Mouse (Mus musculus): Measurements from ENCODE around the gene Lyg1. TPM values are rescaled to one million over a fixed set of nuclear protein-coding genes. Genes with fewer than 3 reads are reported as not detected.
"Not testable (repeated sequence)": the region's sequence is repeated elsewhere in the genome, so short reads cannot be mapped to it uniquely, and the experiment has no call there.

Lyg1 gene
- polyA plus RNA-seq, 1 experiment from 2014 or later = not detected

DNA sequence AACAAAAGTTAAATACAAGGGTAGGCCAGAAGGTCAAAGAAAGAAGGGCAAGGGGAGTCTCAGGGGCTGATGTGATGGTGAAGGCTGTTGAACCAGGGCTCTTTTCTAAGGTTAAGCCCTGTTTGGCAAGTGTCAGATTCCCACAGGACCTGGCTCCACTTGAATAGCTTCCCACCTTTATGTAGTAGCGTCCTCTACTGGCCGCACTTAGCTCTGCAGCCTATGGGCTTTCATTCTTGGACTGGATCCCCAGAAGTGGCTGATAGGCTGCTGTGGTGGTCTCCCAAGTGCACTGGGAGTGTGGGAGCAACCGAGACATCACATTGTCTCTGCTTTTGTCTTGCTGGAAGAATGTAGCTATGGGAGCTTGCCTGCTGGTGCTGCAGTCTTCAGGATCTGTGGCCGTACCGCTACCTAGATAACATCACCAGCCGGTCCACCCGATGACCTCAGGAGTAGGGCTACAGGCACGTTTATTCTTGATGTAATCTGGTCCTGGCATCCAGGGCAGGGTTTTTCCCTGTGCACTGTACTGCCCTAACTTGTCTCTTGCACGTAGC lies 28.3 kb upstream of the Lyg1 start:
- 80% methylated on average over 9 of the region's 9 CpGs for WGBS
- H3K4me3 ChIP-seq = no peak overlapping the region
- no peak for ATAC-seq (ENCODE audit: insufficient number of reproducible peaks, insufficient read depth, low FRiP score, low TSS enrichment, low read depth)
- no peaks in the 10 kb centered on the region for H3K27me3 ChIP-seq
- H3K9ac ChIP-seq = no peak overlapping the region
- H3K9me3 ChIP-seq = no peaks in the 10 kb centered on the region
- H3K36me3 ChIP-seq = peaks cover 49% of the 10 kb centered on the region
- H3K4me2 ChIP-seq = no peak overlapping the region
- H3K4me1 ChIP-seq = no peaks in the 10 kb centered on the region
- no peak overlapping the region for H3K27ac ChIP-seq

DNA sequence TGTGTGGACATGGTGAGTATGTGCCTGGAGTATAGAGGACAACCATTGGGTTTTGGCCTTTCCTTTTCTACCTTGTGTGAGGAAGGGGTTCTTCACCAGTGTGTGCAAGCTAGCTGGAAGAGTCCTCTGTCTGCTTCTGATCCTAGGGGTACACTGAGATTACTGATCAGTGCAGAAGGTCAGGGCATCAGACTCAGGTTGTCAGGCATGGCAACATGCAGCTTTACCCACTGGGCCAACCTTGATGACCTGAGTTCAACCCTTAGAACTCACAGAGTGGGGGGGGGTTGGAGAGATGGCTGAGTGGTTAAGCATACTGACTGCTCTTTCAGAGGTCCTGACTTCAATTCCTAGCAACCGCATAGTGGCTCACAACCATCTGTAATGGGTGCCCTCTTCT lies 26.8 kb upstream of the Lyg1 start:
- Histone ChIP-seq H3K9me3 (no peaks in the 10 kb centered on the region), H3K4me2 (no peak overlapping the region), H3K27ac (no peak overlapping the region), H3K4me1 (no peaks in the 10 kb centered on the region), H3K4me3 (no peak overlapping the region), H3K36me3 (peaks cover 36% of the 10 kb centered on the region), H3K27me3 (no peaks in the 10 kb centered on the region), H3K9ac (no peak overlapping the region)
- no peak for ATAC-seq (ENCODE audit: insufficient number of reproducible peaks, insufficient read depth, low FRiP score, low TSS enrichment, low read depth)
- 100% methylated on average over 1 of the region's 1 CpGs for WGBS

DNA sequence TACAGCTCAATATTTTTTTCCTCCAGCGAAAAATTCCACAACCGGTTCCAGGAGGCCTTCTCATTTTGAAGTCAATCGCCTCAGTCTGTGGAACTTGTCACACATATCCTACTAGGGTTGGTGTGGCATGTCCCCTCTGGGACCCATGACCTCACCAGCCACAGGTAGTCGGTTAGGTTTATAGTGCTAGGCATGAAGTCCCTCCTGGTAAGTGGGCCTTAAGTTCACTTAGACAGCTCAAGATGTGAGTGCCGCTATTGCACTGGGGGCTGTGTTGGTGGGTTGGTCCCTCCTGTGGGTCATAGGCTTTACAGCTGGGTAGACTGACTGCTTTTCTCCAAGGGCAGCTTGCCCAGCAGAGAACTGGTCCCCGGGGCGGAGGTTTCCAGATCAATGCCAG lies 19.7 kb upstream of the Lyg1 start:
- ATAC-seq (ENCODE audit: insufficient number of reproducible peaks, insufficient read depth, low FRiP score, low TSS enrichment, low read depth) = no peak
- WGBS = 86% methylated on average over 7 of the region's 7 CpGs
- Histone ChIP-seq H3K4me2 (no peak overlapping the region), H3K4me1 (no peaks in the 10 kb centered on the region), H3K4me3 (no peak overlapping the region), H3K9ac (no peak overlapping the region), H3K9me3 (no peaks in the 10 kb centered on the region), H3K27me3 (no peaks in the 10 kb centered on the region), H3K36me3 (no peaks in the 10 kb centered on the region), H3K27ac (no peak overlapping the region)

DNA sequence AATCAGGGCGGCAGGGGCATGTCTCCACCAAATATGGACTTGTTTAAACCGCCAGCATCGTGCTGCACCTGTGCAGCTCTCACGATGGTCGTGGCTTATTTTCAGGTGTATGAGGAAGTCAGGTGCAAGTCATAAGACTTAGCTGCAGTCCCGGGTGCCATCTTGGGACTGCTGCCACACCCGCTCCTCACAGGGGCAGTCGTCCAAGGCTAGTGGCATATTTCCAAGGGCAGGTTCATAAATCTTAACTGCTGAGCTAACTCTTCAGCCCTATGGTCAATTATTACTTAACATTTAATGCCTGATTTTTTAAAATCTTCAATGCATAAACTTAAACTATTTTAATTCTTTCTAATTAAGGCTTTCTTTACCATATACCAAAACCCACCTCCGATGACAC lies 19.1 kb upstream of the Lyg1 start:
- H3K36me3 ChIP-seq; H3K4me2 ChIP-seq; H3K9ac ChIP-seq; ATAC-seq (ENCODE audit: insufficient number of reproducible peaks, insufficient read depth, low FRiP score, low TSS enrichment, low read depth); H3K4me1 ChIP-seq; H3K9me3 ChIP-seq; H3K27ac ChIP-seq; H3K4me3 ChIP-seq; H3K27me3 ChIP-seq: not testable (repeated sequence)
- WGBS = 73% methylated on average over 9 of the region's 9 CpGs

DNA sequence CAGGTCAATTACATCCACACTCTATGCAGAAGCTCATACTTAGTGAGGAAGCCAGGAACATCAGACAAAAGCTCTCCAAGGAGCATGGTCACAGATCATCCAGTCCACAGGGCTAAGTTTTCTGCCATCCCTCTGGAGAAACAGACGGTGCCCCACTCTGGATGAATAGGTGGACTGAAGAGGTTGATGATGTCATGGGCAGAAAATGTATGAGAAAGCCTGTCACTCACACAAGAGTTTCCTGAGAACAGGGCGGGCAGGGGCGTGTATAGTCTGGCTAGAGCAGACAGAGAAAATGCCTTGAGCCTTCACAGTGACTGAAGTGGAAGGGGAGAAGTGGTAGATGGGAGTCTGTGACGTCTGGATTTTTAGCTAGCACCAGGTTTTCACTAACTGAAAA lies 14.0 kb upstream of the Lyg1 start:
- Histone ChIP-seq H3K9me3 (no peaks in the 10 kb centered on the region), H3K4me1 (no peaks in the 10 kb centered on the region), H3K27ac (no peak overlapping the region), H3K4me2 (no peak overlapping the region), H3K9ac (no peak overlapping the region), H3K27me3 (no peaks in the 10 kb centered on the region), H3K4me3 (no peak overlapping the region), H3K36me3 (no peaks in the 10 kb centered on the region)
- 43% methylated on average over 4 of the region's 4 CpGs for WGBS
- no peak for ATAC-seq (ENCODE audit: insufficient number of reproducible peaks, insufficient read depth, low FRiP score, low TSS enrichment, low read depth)

DNA sequence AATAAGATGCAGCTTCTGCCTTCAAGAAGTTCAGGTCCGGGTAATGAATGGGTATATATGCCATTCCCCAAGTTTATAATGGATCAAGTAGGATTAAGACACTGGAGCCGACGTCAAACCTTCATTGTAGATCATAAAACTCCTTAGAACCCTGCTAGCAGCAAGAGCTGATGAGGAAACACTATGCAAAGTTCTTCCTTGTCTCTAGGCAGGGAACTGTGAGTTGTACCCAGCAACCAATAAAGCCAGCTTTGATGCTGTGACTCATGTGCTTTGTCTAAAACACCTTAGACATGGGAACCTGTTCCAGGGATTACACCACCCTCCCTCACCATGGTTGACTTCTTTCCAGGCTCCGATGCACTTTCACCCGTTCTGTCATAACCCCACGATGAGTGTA lies 11.2 kb upstream of the Lyg1 start:
- H3K36me3 ChIP-seq = no peaks in the 10 kb centered on the region
- ATAC-seq (ENCODE audit: insufficient number of reproducible peaks, insufficient read depth, low FRiP score, low TSS enrichment, low read depth) = no peak
- no peak overlapping the region for H3K4me2 ChIP-seq
- H3K4me1 ChIP-seq = no peaks in the 10 kb centered on the region
- no peaks in the 10 kb centered on the region for H3K9me3 ChIP-seq
- H3K9ac ChIP-seq = no peak overlapping the region
- no peak overlapping the region for H3K4me3 ChIP-seq
- H3K27me3 ChIP-seq = no peaks in the 10 kb centered on the region
- H3K27ac ChIP-seq = no peak overlapping the region
- WGBS = 84% methylated on average over 6 of the region's 6 CpGs

DNA sequence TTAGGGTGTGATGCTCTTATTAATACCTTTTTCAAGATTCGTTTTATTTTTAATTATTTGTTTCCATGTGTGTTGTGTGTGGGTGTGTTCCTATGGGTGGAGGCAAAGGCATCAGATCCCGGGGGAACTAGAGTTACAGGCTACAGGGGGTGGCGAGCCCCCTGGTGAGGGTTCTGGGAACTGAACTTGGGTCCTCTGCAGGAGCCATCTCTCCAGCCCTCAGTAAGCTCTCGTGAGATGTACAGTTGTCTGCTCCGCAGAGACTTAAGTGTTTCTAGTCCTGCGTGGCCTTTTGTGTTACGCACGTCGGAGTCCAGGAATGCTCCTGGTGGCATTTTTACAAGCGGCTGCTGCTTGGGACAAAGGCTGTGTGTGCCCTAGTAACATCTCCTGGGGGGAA lies 8.0 kb upstream of the Lyg1 start:
- WGBS = 60% methylated on average over 10 of the region's 10 CpGs
- Histone ChIP-seq H3K4me1 (no peaks in the 10 kb centered on the region), H3K27ac (no peak overlapping the region), H3K36me3 (no peaks in the 10 kb centered on the region), H3K9ac (no peak overlapping the region), H3K4me3 (no peak overlapping the region), H3K4me2 (no peak overlapping the region), H3K9me3 (no peaks in the 10 kb centered on the region), H3K27me3 (no peaks in the 10 kb centered on the region)
- ATAC-seq (ENCODE audit: insufficient number of reproducible peaks, insufficient read depth, low FRiP score, low TSS enrichment, low read depth) = no peak

DNA sequence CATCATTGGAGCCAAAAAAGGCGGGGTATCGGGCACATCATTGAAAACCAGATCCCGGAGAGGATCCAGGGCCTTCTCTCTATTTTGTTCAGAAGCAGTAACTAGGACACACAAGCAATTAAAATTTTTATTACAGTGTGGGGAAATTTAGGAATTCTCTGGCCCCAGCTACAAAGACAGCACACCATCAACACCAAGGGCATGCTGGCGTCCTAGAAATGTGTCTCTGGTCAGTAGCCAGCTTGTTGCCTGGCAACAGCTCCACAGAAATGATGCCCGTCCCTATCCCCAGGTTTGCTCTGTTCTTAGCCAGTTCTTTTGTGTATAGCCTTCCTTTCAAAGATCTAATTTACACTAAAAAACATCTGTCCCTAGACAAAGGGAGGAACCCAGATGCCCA lies 1.9 kb upstream of the Lyg1 start:
- Histone ChIP-seq H3K9me3 (no peaks in the 10 kb centered on the region), H3K4me1 (no peaks in the 10 kb centered on the region), H3K4me3 (no peak overlapping the region), H3K27ac (no peak overlapping the region), H3K4me2 (no peak overlapping the region), H3K36me3 (no peaks in the 10 kb centered on the region), H3K9ac (no peak overlapping the region), H3K27me3 (0 out of 2 replicates have a peak, but pooled peaks cover 5% of the 10 kb centered on the region)
- no peak for ATAC-seq (ENCODE audit: insufficient number of reproducible peaks, insufficient read depth, low FRiP score, low TSS enrichment, low read depth)
- 73% methylated on average over 5 of the region's 5 CpGs for WGBS

DNA sequence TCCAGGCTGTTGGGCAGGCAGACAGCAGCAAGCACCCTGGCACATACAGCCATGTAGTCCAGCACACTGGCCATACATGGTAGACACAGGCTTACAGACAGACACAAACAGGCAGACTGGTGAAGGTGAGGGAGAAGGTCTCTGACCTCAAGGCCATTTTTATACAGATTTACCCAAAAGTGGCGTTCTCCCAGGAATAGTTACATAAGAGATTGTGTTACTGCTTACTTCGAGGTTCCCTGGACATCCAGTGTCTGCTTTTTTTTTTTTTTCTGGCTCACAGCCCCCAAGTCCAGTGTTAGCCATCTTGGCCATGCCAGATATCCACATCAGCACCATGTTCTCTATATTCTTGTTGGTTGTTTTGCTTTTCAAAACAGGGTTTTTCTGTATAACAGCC lies 957 bp upstream of the Lyg1 start:
- H3K9ac ChIP-seq = no peak overlapping the region
- H3K4me1 ChIP-seq = no peaks in the 10 kb centered on the region
- H3K4me3 ChIP-seq = no peak overlapping the region
- WGBS = 69% methylated on average over 2 of the region's 2 CpGs
- H3K4me2 ChIP-seq = no peak overlapping the region
- H3K9me3 ChIP-seq = no peaks in the 10 kb centered on the region
- no peak overlapping the region for H3K27ac ChIP-seq
- H3K27me3 ChIP-seq = 0 out of 2 replicates have a peak, but pooled peaks cover 5% of the 10 kb centered on the region
- no peaks in the 10 kb centered on the region for H3K36me3 ChIP-seq
- no peak for ATAC-seq (ENCODE audit: insufficient number of reproducible peaks, insufficient read depth, low FRiP score, low TSS enrichment, low read depth)

DNA sequence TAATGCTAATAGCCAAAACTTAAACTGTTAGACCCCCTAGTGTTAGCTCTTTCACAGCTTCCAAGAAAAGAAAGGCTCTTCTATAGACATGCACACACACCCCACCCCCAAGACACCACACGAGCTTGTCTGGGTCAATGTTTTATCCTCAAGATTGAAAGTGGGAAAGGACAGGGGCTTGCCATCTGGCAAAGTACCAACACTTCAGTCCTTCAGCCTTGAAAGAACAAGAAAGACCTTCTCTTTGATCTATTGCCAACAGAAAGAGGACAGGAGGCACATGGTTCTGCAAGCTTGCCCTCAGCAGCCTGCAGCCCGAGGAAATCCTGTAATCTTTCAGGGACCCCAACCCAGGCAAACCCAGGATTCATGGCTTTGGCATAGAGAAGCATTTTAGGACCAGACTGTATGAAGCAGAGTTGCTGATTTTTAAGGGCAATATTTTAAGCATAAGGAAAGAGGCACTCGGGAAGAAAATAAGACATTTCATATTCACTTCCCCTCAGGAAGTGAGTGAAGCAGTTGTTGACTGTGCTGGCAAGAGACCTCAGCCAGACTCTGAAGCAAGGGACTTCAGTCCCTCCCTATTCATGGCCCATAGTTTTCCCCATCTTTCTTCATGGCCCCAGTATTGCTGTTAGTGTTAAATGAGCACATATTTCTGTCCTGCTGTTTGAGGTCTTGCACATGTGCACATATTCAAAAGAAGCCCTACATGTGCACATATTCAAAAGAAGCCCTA lies 698 bp downstream of the Lyg1 start:
- Histone ChIP-seq H3K27me3 (0 out of 2 replicates have a peak, but pooled peaks cover 5% of the 10 kb centered on the region), H3K9me3 (no peaks in the 10 kb centered on the region), H3K36me3 (no peaks in the 10 kb centered on the region), H3K4me2 (no peak overlapping the region), H3K4me3 (no peak overlapping the region), H3K4me1 (no peaks in the 10 kb centered on the region), H3K9ac (no peak overlapping the region), H3K27ac (no peak overlapping the region)
- 41% methylated on average over 3 of the region's 3 CpGs for WGBS
- ATAC-seq (ENCODE audit: insufficient number of reproducible peaks, insufficient read depth, low FRiP score, low TSS enrichment, low read depth) = no peak

DNA sequence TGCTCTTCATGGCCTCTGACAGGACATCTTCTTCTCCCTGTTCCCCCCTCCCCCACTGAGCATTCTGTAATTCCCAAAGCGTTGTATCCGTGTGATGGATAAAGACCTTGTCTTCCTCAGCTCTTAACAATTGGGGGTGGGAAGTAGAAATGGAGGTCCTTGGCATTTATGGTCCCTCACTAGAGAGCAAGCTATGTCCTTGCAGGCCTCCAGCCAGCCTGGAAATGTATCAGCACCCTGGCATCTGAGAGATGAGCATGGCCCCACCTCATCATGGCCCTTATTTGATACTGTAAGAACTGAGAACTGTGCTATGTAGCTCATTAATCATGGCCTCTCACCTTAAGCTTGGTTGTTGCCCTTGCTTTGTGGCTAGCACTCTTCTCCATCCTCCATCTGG lies 2.3 kb downstream of the Lyg1 start:
- no peaks in the 10 kb centered on the region for H3K36me3 ChIP-seq
- H3K4me1 ChIP-seq = no peaks in the 10 kb centered on the region
- no peaks in the 10 kb centered on the region for H3K9me3 ChIP-seq
- H3K27me3 ChIP-seq = 0 out of 2 replicates have a peak, but pooled peaks cover 5% of the 10 kb centered on the region
- no peak overlapping the region for H3K4me2 ChIP-seq
- 93% methylated on average over 2 of the region's 2 CpGs for WGBS
- H3K9ac ChIP-seq = no peak overlapping the region
- H3K27ac ChIP-seq = no peak overlapping the region
- ATAC-seq (ENCODE audit: insufficient number of reproducible peaks, insufficient read depth, low FRiP score, low TSS enrichment, low read depth) = no peak
- H3K4me3 ChIP-seq = no peak overlapping the region

DNA sequence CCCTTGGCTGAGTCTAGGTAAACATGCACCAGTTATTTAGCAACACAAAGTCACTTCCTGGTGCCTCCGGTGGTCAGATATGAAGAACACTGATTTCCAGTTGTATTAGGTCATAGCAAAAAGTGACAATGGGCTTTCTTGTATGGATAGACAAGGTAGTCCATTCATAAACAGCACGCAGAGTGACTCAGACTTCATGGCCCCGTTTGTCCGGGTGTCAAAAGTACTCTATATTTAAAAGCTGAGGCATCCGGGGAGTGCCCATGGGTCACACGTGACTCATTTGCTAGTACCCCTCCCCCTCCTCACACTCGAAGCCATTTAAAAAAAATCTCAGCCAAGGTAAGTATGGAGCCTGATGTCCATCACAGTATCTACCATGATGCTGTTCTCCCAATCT lies 2.8 kb downstream of the Lyg1 start:
- Histone ChIP-seq H3K4me3 (no peak overlapping the region), H3K4me1 (no peaks in the 10 kb centered on the region), H3K9me3 (no peaks in the 10 kb centered on the region), H3K4me2 (no peak overlapping the region), H3K27me3 (0 out of 2 replicates have a peak, but pooled peaks cover 5% of the 10 kb centered on the region), H3K27ac (no peak overlapping the region), H3K36me3 (no peaks in the 10 kb centered on the region), H3K9ac (no peak overlapping the region)
- ATAC-seq (ENCODE audit: insufficient number of reproducible peaks, insufficient read depth, low FRiP score, low TSS enrichment, low read depth) = no peak
- 75% methylated on average over 7 of the region's 7 CpGs for WGBS
